Mouse (Mus musculus): ENCODE measurements at regions not wholly inside any gene's neighbourhood (a gene's known extent, or its start where the extent isn't known, plus 50 kb on each side); places are given as distances from the start of the nearest gene placed in this dataset.

DNA sequence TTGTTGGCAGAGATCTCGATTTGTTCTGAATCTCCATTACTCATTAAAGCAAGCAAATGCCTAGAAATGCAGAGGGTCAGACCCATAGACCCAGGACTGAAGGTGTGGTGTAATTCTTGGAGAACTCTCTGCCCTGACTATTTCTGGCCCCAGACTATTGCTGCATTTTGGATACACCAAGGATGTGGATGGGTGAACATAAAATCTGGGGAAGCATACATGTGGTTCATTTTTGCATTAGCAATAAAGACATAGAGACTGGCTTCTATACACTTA is 303.0 kb downstream of the Meis1 start:
- DNase-seq (ENCODE audit: low spot score): no peak

DNA sequence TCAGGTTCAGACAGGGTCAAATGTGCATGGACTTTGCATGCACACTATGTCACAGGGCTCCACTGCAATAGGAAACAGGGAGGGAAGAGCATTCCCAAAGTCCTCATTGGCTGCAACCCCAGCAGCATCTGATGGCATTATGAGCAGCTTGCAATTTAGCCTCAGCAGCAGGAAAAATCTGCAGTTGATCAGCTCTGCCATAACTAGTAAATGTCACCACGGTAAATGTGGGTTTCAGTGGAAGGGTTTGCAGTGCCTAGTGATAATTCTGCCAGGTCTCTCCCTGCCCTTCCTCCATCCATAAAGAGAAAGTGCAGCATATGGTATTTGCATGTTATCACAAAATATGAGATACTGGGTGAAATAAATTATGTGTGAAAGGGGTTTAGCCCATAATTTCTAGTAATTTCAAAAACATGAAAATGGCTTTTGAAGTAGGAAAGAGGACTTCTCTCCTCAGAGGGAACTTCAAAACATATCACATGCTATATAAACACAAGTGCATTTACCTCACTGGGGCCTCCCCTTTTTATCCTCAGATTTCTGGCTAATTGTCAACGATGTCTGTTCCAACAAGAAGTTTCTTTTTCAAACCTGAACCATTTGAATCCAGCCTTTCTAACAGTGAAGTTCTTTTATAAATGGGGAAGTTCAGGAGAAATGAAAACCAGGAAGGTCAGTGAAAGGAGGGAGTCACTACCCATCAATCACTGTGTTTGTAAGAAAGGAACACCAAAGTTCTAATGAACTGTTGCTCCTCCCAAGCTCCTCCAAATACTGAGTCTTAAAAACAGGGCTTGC is 303.5 kb downstream of the Meis1 start:
- DNase-seq (ENCODE audit: low spot score): no peak

DNA sequence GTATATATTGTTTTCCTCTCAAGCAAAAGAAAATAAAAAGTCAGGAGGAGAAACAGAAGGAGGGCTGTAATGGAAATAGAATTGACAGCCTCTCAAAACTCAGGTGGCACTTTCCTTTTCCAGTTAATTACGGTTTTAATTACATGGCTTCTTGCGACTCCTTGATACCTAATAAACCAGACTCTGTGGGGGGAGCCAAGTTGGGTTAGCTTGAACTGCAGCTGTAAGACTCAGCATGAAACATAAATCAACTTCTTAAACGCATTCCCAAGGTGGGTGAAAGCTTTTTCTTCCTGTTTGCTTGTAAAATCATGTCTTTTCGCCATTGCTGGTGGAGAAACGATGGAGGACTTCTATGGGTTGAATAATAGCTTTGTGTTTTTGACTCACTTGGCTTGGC is 304.4 kb downstream of the Meis1 start:
- DNase-seq (ENCODE audit: low spot score): no peak

DNA sequence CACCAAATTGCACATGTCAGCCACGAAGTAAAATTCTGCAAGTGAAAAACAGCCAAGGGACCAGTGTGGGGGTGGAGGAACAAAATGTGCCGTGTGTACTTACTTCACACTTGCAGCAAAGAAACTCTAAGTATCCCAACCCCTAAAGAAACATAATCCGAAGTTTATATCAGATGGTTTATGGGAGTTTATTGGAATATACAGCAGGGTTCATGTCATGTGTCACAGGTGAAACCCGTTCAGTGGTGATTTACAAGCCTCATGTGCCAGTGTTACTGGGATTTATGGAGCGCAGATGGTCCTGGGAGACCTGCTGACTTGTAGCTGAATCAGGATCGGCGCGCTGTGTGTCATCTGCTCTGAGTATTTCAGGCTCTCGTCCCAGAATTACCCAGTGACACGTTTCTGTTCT is 306.1 kb downstream of the Meis1 start:
- DNase-seq (ENCODE audit: low spot score): no peak

DNA sequence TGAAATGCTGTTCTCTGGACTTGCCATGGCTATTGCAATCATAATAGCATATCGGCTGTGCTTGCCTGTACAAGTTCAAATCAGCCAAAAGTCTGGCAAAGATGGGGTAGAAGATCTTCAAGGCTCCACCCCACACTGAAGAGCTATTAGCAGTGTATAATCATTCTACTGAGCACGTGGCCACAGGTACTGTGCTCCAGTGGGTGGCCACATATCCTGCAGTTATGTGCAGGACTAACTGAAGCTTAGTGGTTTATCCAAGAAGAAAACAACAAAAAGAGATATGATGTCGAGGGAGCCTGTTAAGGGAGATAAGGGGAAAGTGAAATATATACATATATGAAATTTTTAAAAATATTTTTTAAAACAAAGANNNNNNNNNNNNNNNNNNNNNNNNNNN is 309.2 kb downstream of the Meis1 start:
- DNase-seq (ENCODE audit: low spot score): no peak

DNA sequence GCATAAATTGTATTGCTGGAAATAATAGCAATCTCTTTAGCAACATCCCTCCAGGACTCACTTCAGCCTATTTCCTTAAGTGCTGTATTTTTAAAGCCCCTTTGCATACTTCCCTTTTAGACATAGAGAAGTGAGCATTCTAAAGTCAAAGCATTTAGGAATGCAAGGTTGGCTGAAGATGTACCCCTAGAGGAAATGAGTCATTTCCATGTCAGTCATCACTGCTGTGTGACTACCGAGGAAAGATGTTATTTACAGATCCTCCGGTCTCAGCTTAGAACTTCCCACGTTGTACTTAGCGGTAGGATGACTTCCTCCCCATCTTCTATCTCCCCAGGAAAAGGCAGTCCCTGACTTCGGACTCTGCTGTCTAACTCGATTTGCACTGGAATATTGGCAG is 337.2 kb downstream of the Meis1 start:
- DNase-seq (ENCODE audit: low spot score): no peak

DNA sequence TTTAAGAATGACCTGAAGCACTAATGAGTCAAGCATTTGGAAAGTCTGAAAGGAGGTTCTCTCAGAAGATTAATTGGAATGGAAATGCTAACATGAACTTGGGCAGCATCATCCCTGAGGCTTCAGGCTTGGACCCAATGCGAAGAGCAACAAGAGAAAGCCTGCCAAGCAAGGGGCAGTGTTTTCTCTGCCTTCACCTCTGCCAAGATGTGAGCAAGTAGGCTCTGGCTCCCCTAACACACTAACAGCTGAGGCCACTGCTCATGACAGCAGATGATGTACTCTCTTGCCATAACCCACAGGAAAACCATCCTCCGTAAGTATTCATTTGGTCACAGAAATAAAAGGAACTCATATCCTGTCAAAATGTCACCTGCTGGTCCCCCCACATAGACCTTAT is 341.9 kb downstream of the Meis1 start:
- no peak for DNase-seq (ENCODE audit: low spot score)

DNA sequence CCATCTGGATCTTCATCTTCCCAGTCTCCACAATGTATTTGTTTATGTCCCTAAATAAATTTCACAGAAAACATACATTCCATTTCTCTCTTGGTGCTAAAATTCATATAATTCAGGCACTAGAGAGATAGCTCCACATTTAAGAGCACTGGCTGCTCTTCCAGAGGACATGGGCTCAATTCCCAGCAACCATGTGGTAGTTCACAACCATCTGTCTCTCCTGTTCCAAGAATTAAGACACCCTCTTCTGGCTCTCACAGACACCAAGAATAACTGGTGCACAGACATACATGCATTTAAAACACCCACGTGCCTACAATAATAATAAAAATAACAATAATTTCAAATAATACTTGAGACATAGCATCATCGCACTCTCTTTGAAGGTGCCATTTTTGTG is 347.8 kb downstream of the Meis1 start:
- no peak for DNase-seq (ENCODE audit: low spot score)

DNA sequence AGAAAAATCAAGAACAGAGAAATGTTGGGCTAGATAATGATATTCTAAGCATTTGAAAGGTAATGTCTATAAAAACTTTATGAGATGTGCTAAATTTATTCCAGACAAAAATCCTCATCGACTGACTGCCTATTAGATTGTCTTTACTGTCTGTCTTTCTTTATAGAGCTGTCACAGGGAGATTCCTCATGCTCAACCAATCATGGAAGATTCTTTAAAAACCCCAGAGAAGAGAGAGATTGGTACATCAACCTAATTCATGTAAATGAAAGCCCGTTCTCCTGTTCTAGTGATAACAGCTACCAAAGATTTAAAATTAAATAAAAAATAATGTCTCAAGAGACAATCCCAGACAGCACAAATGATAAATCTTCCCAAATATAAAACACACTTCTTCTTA is 349.5 kb downstream of the Meis1 start:
- no peak for DNase-seq (ENCODE audit: low spot score)

DNA sequence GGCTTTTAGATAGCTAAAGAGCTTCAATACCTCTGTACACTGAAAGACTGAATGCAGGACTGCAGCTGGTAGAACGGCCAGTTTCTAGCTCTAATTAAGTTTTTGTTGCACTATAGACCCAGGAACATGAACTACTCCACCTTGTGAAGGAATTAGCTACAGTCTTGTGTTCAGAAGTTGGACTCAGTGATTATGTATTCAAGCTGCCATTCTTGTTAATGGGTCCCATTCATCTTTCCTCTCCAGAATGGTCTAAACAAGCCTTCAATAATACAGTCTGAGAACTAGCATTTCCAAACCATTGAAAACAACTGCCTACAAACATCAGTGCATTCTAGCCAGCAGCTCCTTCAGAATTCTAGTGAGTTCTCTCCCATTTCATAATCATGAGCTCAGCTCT is 362.4 kb downstream of the Meis1 start:
- no peak for DNase-seq (ENCODE audit: low spot score)

DNA sequence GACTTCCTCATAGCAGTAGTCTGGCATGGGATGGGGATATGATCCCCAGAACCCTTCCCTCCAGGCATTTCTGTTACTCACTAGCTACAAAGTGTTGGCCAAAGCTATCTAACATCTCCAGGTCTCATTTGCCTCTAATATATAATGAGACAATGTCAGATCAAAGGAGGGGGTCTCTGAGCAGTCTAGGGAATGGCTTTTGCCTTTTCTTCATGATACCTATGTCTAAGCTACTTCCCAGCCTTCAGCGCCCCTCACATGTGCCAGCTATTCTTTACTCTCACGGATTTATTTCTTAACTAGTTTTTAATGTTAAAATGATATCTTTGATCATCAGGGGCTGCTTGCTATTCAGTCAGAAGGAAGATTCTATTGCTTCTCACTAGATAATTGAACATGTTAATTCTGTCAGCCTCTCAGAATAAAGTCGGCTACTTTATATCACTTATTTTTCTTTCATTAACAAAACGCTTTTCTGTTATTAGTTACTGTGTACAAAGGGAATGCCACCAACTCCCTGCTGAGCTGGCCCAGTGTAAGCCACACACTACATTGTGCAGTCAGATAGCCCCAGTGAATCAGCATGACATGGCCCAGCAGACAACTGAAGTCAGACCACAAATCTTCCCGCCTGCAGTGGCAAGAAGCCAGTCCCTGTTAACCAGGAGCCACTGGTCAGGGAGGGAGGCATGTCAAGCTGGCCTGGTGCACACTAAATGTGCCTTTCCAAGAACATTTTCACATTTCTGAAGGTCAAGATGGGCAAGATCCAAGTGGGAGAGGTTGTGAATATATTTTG is 386.6 kb downstream of the Meis1 start:
- DNase-seq (ENCODE audit: low spot score): no peak

DNA sequence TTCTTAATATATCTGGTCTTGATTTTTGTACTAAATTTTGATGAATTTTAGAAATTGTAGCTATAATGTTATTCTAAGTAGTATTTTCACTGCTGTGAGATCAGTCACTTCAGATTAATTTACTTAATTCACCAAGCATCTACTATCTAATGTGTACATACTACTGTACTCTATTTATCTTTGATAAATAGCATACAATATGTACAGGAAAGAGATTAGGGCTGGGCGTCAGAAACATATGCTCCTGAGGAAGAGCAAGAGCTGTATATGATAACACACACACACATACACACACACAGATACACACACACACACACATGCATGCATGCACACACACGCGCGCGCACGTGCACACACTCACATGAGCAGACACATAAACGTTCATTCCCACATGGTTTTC is 387.2 kb downstream of the Meis1 start:
- no peak for DNase-seq (ENCODE audit: low spot score)

DNA sequence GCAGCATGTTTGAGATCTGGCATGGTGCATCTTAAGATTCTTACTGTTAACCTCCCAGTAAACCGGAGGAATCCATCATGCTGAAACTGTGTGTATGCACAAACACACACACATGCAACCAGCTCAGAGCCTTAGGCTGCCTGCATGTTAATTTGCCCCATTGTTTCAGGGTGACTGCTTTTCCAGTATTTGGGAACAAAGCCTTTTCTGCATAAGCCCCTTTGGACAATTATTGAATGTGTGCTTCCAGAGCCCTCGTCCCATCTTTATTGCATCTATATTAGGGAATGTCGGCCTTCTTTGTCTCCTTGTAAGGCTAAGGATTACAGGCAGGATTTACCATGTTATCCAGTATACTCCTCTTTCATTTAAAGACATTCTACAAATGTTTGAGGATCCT is 397.0 kb downstream of the Meis1 start:
- no peak for DNase-seq (ENCODE audit: low spot score)

DNA sequence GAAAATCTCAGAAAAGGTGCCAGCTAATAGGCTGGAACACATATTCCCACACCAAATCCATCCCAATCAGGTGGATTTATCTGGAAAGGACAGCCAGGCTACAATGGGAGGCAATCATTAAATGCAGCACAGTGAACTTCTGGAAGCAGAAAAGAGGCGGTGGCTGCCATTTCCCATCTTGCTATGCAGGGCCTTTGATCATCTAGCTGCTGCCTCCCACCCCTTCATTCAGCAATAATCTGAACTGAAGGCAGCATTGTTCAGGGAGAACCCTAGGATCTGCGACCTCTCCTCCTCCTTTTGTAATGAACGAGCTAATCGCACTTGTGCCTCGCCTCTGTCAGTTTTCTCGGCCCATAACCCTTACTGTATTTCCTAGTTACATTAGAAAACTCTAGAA is 413.9 kb downstream of the Meis1 start:
- DNase-seq (ENCODE audit: low spot score): no peak

DNA sequence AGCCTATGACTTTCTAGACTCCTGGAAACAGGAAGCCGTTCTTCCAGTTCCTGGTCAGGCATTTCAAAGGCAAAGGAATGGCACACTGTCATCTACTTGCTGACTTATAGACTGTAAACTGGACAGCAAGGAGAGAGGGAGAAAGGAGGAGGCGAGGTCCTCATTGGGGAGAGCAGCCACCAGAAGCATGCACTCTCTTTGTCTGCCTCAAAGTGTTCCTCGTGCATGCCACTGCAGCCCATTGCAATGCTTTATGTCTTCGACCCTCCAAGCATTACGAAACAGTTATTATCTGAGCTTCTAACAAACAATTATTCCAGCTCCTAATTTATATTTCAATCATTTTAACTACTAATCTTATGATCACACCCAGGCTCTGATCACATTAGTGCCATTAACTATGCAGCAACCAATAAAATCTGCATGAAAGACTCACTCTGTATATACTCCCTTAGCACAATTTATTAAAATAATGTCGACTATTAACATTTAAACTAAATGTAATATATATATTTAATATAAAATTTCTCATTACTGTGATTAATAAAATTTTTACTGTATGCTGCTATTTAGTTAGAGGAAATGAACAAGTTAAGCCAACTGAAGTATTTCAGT is 417.1 kb downstream of the Meis1 start:
- DNase-seq (ENCODE audit: low spot score): no peak

DNA sequence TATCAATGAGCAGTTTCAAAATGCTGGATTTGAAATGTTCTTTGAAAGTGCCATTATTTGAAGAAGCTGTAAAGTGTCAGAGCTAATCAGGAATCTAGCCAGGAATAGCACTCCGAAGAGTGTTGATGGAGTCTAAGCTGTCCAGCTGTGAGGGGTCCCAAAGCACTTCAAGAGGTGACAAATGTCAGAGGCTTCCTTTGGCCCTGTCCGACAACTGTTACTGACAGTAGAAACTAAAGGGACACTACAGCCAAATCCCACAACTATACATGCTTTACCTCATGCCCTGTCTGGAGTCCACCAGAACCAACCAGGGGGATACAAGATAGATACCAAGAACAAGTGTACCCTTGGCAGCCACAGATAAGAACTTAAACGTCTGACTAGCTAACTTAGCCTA is 420.4 kb downstream of the Meis1 start:
- no peak for DNase-seq (ENCODE audit: low spot score)

DNA sequence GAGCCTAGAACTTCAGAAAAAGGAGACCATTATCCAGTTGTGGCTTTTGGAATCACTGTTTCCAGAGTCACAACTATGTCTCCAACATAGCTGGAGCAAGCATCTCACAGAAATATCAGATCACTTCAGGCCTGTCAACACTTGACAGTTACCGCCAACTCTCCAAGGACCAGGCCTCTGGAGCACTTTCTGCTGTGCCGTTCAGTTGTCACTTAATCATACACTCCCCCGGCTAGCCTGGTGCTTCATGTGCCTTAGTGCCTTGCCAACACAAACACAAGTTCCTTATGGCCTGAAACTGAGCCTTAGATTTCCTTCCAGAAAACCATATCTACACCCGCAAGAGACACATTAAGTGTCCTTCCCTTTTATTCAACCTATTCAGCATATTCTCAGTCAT is 421.8 kb downstream of the Meis1 start:
- no peak for DNase-seq (ENCODE audit: low spot score)

DNA sequence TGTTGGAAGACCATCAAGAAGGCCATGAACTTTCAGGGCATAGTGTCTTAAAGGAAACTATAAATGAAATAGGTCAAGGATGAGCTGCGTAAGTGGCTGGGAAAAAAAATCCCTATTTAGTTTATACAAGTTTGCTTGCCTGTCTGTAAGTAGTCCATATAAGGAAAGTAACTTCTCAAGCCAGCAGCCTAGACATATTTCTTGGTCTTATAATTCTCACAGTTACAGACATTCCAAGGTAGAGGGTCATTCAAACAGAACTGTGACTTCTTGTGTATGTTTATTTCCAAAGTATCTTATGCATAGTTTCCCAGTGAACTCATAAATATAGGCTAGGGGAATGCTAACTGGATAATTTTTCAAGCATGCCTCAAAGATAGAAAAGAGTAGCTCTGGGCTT is 428.3 kb downstream of the Meis1 start:
- DNase-seq (ENCODE audit: low spot score): no peak

DNA sequence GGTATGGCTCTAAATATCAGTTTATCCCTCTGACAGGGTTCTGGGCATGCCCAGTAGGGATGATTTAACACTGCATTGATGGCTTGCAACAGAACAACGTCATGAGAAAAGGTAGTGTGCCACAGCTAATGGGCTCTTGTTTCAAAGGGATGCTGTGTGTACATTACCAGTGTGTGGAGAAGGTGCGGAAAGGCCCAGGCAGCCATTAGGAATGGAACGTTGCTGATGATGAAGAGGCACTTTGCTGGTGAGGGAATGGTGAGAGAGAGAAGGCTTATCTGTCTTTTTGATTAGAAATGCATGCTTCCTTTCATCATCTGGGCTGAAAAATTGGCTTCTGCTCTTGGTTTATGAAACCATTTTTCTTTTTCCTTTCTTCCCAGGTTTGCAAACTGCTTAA is 432.3 kb downstream of the Meis1 start:
- no peak for DNase-seq (ENCODE audit: low spot score)

DNA sequence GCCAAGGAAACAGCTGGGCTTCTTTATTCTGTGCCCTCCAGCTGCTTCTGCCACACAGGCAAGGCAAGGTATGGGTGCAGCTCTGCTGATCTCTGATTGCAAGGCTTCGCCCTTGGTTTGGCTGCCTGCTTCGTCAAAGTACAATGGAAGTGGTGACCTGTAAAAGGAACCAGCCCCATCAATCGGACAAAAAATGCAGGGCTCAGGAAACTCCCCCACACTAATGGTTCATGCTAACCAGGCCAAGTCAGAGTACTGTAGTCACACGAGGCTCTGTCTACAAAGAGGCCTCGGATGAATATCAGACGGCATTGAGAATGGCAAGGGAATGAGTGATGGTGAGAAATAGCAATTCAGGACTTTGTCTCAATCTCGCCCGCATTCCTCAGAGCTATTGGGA is 433.8 kb downstream of the Meis1 start:
- DNase-seq (ENCODE audit: low spot score): no peak

DNA sequence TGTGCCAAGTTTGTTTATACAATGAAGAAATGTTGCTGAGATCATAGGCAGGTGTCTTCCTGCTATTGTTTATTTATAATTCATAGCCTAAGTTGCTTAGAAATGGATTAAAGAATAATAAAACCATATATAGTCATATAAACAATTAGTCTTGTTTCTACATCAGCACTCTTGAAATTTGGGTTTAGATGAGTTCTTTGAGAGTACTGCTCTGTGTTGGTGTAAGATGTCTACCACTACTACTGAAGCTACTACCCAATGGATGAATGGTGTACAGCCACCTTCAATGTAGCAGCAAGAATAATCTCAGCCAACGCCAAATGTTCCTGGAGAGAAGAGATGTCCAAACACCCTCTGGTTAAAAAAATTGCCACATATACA is 436.0 kb downstream of the Meis1 start:
- no peak for DNase-seq (ENCODE audit: low spot score)

DNA sequence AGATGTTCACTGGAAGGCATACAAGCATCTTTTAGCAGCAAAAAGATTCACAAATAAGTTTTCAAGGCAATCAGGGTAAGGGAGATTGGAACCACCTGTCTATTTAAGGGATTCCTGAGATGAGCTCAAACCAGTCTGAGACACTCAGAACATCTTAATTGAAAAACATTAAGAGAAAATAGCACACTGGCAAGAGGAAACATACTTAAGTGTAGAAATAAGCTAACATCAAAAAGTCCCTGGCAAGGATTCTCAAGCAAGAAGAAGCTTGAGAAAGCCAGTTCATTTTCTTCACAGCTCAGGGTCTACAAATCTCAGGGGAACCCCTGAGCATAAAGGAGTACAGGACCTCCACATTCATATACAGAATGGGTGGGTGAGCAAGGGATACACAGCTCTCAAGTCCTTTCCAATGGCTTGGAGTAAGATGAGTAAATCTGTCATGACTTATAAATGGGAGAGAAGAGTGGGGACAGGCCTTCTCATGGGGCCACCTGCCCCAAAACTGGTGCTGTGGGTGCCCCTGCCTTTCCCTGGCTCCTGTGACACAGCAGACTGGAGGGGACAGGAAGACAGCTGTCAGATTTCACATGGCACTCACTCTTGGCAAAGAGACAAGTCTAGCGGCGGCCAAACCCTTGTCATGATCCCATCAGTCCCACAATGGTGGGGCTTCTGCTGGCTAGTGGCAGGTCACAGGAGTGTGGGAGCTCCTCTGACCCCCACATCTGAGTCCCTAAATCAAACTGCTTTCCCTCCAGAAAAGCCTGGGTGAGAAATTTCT is 436.6 kb downstream of the Meis1 start:
- no peak for DNase-seq (ENCODE audit: low spot score)
